Mouse (Mus musculus) urinary bladder, adult 18-20 months (tissue): ENCODE measurements around the gene Gast.
"Not testable (repeated sequence)": the region's sequence is repeated elsewhere in the genome, so short reads cannot be mapped to it uniquely, and the experiment has no call there.

Experiments
- DNase-seq, 2 experiments: peaks; one replicate each; pipeline ENCODE4 v3.0.0; 2022; ENCODE audit warnings: low spot score in 2 of 2, mixed read lengths in 2 of 2

Gene Gast

GRCm38 (mm10) chr11:100333944-100334457 lies at the start of gene Gast:
Gast (plus strand) TSS chr11:100334407.
- no peak for DNase-seq

GRCm38 (mm10) chr11:100284988-100285387 lies 49.2 kb upstream of the Gast start:
- peak in 1 of 2 experiments; percentile 47 for DNase-seq

GRCm38 (mm10) chr11:100287024-100287423 lies 47.2 kb upstream of the Gast start:
- DNase-seq: peak; percentile 79 to 95

- DNase-seq: peak; percentile 75 to 90
These were observed 45.3 kb upstream of the Gast start for GRCm38 (mm10) chr11:100288942-100289341.

- DNase-seq: peak in 1 of 2 experiments; percentile 49
These were observed 44.0 kb upstream of the Gast start for GRCm38 (mm10) chr11:100290235-100290634.

GRCm38 (mm10) chr11:100292884-100293283 lies 41.3 kb upstream of the Gast start:
- DNase-seq: no peak

- DNase-seq: peak; percentile 74 to 79
These were observed 38.9 kb upstream of the Gast start for GRCm38 (mm10) chr11:100295308-100295707.

- no peak for DNase-seq
These were observed 36.4 kb upstream of the Gast start for GRCm38 (mm10) chr11:100297801-100298200.

GRCm38 (mm10) chr11:100298274-100299036 lies 35.8 kb upstream of the Gast start:
- peak; percentile 64 to 81 for DNase-seq

GRCm38 (mm10) chr11:100300293-100300692 lies 33.9 kb upstream of the Gast start:
- DNase-seq: peak in 1 of 2 experiments; percentile 62

GRCm38 (mm10) chr11:100301292-100301691 lies 32.9 kb upstream of the Gast start:
- DNase-seq: no peak

- DNase-seq: no peak
These were observed 26.3 kb upstream of the Gast start for GRCm38 (mm10) chr11:100307900-100308299.

- DNase-seq: not testable (repeated sequence)
These were observed 25.5 kb upstream of the Gast start for GRCm38 (mm10) chr11:100308672-100309071.

GRCm38 (mm10) chr11:100311656-100312055 lies 22.6 kb upstream of the Gast start:
- DNase-seq: no peak

GRCm38 (mm10) chr11:100312096-100312679 lies 22.0 kb upstream of the Gast start:
- DNase-seq: no peak

- DNase-seq: no peak
These were observed 20.8 kb upstream of the Gast start for GRCm38 (mm10) chr11:100313424-100313823.

GRCm38 (mm10) chr11:100315439-100315838 lies 18.8 kb upstream of the Gast start:
- DNase-seq: no peak

- DNase-seq: no peak
These were observed 16.3 kb upstream of the Gast start for GRCm38 (mm10) chr11:100317826-100318380.

- DNase-seq: no peak
These were observed 15.4 kb upstream of the Gast start for GRCm38 (mm10) chr11:100318529-100319451.

- peak; percentile 99 to 100 for DNase-seq
These were observed 14.6 kb upstream of the Gast start, which contains the start of gene Eif1 for GRCm38 (mm10) chr11:100319492-100320171. Eif1 (plus strand) TSS chr11:100319885.

- DNase-seq: peak; percentile 78 to 96
These were observed 14.0 kb upstream of the Gast start for GRCm38 (mm10) chr11:100320172-100320630.
